Mouse (Mus musculus): Measurements from ENCODE around the gene Gm15128. TPM values are rescaled to one million over a fixed set of nuclear protein-coding genes. Genes with fewer than 3 reads are reported as not detected.

Gm15128 gene
- not detected in 2 replicates for polyA plus RNA-seq (2012; rRNA removed; ENCODE audit: low replicate concordance)

GRCm38 (mm10) chrX:147765691-147766090 is at the start of gene Gm15128:
Gm15128 (plus strand) TSS chrX:147765991.

Other genes starting within 250 kb of the Gm15128 start
- gene Lrch2, start 211.9 kb upstream of the Gm15128 start, polyA plus RNA-seq (2012; rRNA removed; ENCODE audit: low replicate concordance) = 0.19 and 0.32 TPM in 2 replicates
- gene Gm15080, start 227.0 kb downstream of the Gm15128 start, polyA plus RNA-seq (2012; rRNA removed; ENCODE audit: low replicate concordance) = not detected in 2 replicates

All from mammary gland, adult 2 months (tissue).